Mouse (Mus musculus) heart, postnatal 0 days (tissue): Measurements from ENCODE around the gene Flt3. TPM values are rescaled to one million over a fixed set of nuclear protein-coding genes. Genes with fewer than 3 reads are reported as not detected.

Experiments used
- ATAC-seq: fragments of 200-750 bp; cut with Nextera tagmentation; 2 replicates; pipeline ENCODE4 v1.8.0; 2017; ENCODE audit warnings: low read depth, moderate number of reproducible peaks, moderate library complexity; ENCODE audit not compliant: insufficient read depth
- DNase-seq: peaks from one replicate; pipeline ENCODE4 v3.0.0-alpha.2; 2016; ENCODE audit warnings: low spot score
- H3K27ac ChIP-seq: fragments of 300-500 bp; sonication (generic); 2 replicates; pipeline ENCODE4 v1.5.1; 2014; ENCODE audit warnings: low read depth, mild to moderate bottlenecking
- H3K27me3 ChIP-seq: fragments of 300-500 bp; sonication (generic); 2 replicates; pipeline ENCODE4 v1.6.1; 2014; ENCODE audit warnings: low read length, mixed read lengths; ENCODE audit not compliant: control insufficient read depth, insufficient read depth
- H3K36me3 ChIP-seq: fragments of 300-500 bp; sonication (generic); replicated peaks from 2 replicates; pipeline ENCODE4 v1.6.1; 2014; ENCODE audit warnings: low read length, mixed read lengths; ENCODE audit not compliant: control insufficient read depth, insufficient read depth
- H3K4me1 ChIP-seq: fragments of 300-500 bp; sonication (generic); 2 replicates; pipeline ENCODE4 v1.6.1; 2014; ENCODE audit warnings: antibody characterized with exemption; ENCODE audit not compliant: control insufficient read depth, insufficient read depth
- H3K4me2 ChIP-seq: fragments of 300-500 bp; sonication (generic); 2 replicates; pipeline ENCODE4 v1.6.1; 2014; ENCODE audit warnings: low read depth, mild to moderate bottlenecking, low read length, moderate library complexity
- H3K4me3 ChIP-seq: fragments of 300-500 bp; sonication (generic); 2 replicates; pipeline ENCODE4 v1.5.1; 2014; ENCODE audit warnings: low read depth, low read length
- H3K9ac ChIP-seq: fragments of 300-500 bp; sonication (generic); replicated peaks from 2 replicates; pipeline ENCODE4 v1.6.1; 2014; ENCODE audit warnings: low read depth, low read length, mixed read lengths
- H3K9me3 ChIP-seq: fragments of 300-500 bp; sonication (generic); replicated peaks from 2 replicates; pipeline ENCODE4 v1.6.1; 2016; ENCODE audit warnings: low read length; ENCODE audit not compliant: control insufficient read depth
- CTCF ChIP-seq: IDR thresholded peaks from 2 replicates; pipeline ENCODE4 v1.5.1; 2016; ENCODE audit warnings: antibody characterized with exemption, control low read depth, low read depth
- EP300 ChIP-seq: IDR thresholded peaks from 2 replicates; pipeline ENCODE4 v1.6.1; 2016; ENCODE audit warnings: antibody characterized with exemption, low read depth
- WGBS: fragments of 180-500 bp; shearing (Covaris S2); extraction: QIAGEN DNeasy Blood & Tissue Kit; methylation state at CpG from one replicate; pipeline ENCODE4 v1.1.7; 2014; 5-methylcytosine and 5-hydroxymethylcytosine counted together
- polyA plus RNA-seq: library from polyadenylated mRNA; unstranded; fragments of >200 nt; fragmentation: Nextera tagmentation; extraction: Ambion mirVana; gene quantifications from 2 replicates; pipeline ENCODE4 v1.2.1, GENCODE M21; 2015
- total RNA-seq: library from RNA; depleted of rRNA; stranded (reverse); fragments of >200 nt; gene quantifications from 2 replicates; pipeline ENCODE4 v1.2.3, GENCODE M21; 2014; ENCODE audit warnings: low replicate concordance

Gene Flt3
- total and polyA plus RNA-seq, 2 experiments from 2014 or later = 0.05 TPM; not detected in 1

- Histone ChIP-seq H3K9me3 (no peaks in the 10 kb centered on the region), H3K9ac (no peak overlapping the region), H3K36me3 (no peaks in the 10 kb centered on the region), H3K4me2 (peak overlapping the region; percentile 3), H3K27me3 (no peaks in the 10 kb centered on the region), H3K4me1 (peaks cover 46% of the 10 kb centered on the region), H3K4me3 (no peak overlapping the region), H3K27ac (peak overlapping the region; percentile 57)
- WGBS = 30% methylated on average over 4 of the region's 4 CpGs
- TF ChIP-seq CTCF (no peak), EP300 (no peak)
- DNase-seq (peak; percentile 48), ATAC-seq (no peak)
Observed at GRCm38 (mm10) chr5:147435224-147435623, 34.9 kb upstream of the Flt3 start.

- no peak for TF ChIP-seq CTCF
- TF ChIP-seq EP300 = no peak
- H3K9me3 ChIP-seq = no peaks in the 10 kb centered on the region
- no peak for DNase-seq
- WGBS = 86% methylated on average over 8 of the region's 8 CpGs
- no peak overlapping the region for H3K9ac ChIP-seq
- no peak overlapping the region for H3K4me3 ChIP-seq
- peaks cover 43% of the 10 kb centered on the region for H3K4me1 ChIP-seq
- no peak overlapping the region for H3K4me2 ChIP-seq
- no peak for ATAC-seq
- no peak overlapping the region for H3K27ac ChIP-seq
- no peaks in the 10 kb centered on the region for H3K36me3 ChIP-seq
- H3K27me3 ChIP-seq = no peaks in the 10 kb centered on the region
Observed at GRCm38 (mm10) chr5:147432927-147433326, 32.6 kb upstream of the Flt3 start.

- Histone ChIP-seq H3K4me2 (peak overlapping the region; percentile 82), H3K4me3 (peak overlapping the region; percentile 99), H3K27me3 (no peaks in the 10 kb centered on the region), H3K9me3 (no peaks in the 10 kb centered on the region), H3K36me3 (no peaks in the 10 kb centered on the region), H3K27ac (peak overlapping the region; percentile 99), H3K4me1 (peaks cover 36% of the 10 kb centered on the region), H3K9ac (peak overlapping the region; percentile 98)
- WGBS = under 1% methylated on average over 39 of the region's 68 CpGs
- DNase-seq (peak; percentile 46), ATAC-seq (peak; percentile 54)
- TF ChIP-seq CTCF = no peak
- no peak for TF ChIP-seq EP300
Observed at GRCm38 (mm10) chr5:147430936-147431839, 30.9 kb upstream of the Flt3 start.

- peak; percentile 73 for DNase-seq
Observed at GRCm38 (mm10) chr5:147430361-147430935, 30.2 kb upstream of the Flt3 start.

GRCm38 (mm10) chr5:147429535-147430305 lies 29.4 kb upstream of the Flt3 start, which contains the start of gene Pan3:
Gene Pan3, plus strand, starts transcription at chr5:147430161.
- H3K36me3 ChIP-seq = no peaks in the 10 kb centered on the region
- peak; percentile 91 for ATAC-seq
- H3K9me3 ChIP-seq = no peaks in the 10 kb centered on the region
- peak within 1 kb of the TSS; percentile 82 for H3K4me2 ChIP-seq
- peak within 1 kb of the TSS; percentile 99 for H3K4me3 ChIP-seq
- H3K9ac ChIP-seq = peak within 1 kb of the TSS; percentile 98
- H3K27ac ChIP-seq = peak within 1 kb of the TSS; percentile 99
- WGBS = under 1% methylated on average over 44 of the region's 51 CpGs
- peak; percentile 87 for DNase-seq
- H3K27me3 ChIP-seq = no peaks in the 10 kb centered on the region
- TF ChIP-seq CTCF (no peak), EP300 (peak; percentile 37; the same call in 1 of the 2 replicates)
- peaks cover 21% of the 10 kb centered on the region for H3K4me1 ChIP-seq

More at GRCm38 (mm10) chr5:147430361-147430935, 30.2 kb upstream of the Flt3 start:
- H3K27ac ChIP-seq = peak overlapping the region; percentile 99
- H3K36me3 ChIP-seq = no peaks in the 10 kb centered on the region
- peak; percentile 84 for ATAC-seq
- peak overlapping the region; percentile 99 for H3K4me3 ChIP-seq
- no peak for TF ChIP-seq EP300
- no peak for TF ChIP-seq CTCF
- H3K4me2 ChIP-seq = peak overlapping the region; percentile 82
- peak overlapping the region; percentile 98 for H3K9ac ChIP-seq
- H3K9me3 ChIP-seq = no peaks in the 10 kb centered on the region
- peaks cover 29% of the 10 kb centered on the region for H3K4me1 ChIP-seq
- WGBS = under 1% methylated on average over 30 of the region's 91 CpGs
- H3K27me3 ChIP-seq = no peaks in the 10 kb centered on the region
